Mouse (Mus musculus): ENCODE measurements around the gene Fnbp1. TPM values are rescaled to one million over a fixed set of nuclear protein-coding genes. Genes with fewer than 3 reads are reported as not detected.

Gene Fnbp1
- polyA plus RNA-seq, 1 experiment: 10.6 TPM

- Histone ChIP-seq H3K36me3 (ENCODE audit: control insufficient read depth, insufficient read depth) (peaks cover 16% of the 10 kb centered on the region), H3K4me3 (no peak overlapping the region), H3K27me3 (ENCODE audit: control insufficient read depth, insufficient read depth, insufficient read length) (no peaks in the 10 kb centered on the region), H3K4me2 (ENCODE audit: low read depth) (no peak overlapping the region), H3K79me2 (ENCODE audit: control insufficient read depth, insufficient read depth) (no peaks in the 10 kb centered on the region), H3ac (ENCODE audit: control insufficient read depth, insufficient read length) (no peak overlapping the region)
- TF ChIP-seq USF1 (IDR thresholded peaks at IDR 0.05; ENCODE audit: low read depth) (no peak), MYOG (IDR thresholded peaks at IDR 0.05; ENCODE audit: control insufficient read depth in 1 of 3, insufficient read depth in 1 of 3, insufficient read length in 2 of 3, low read depth in 2 of 3) (no peak), TCF3 (IDR thresholded peaks at IDR 0.05; ENCODE audit: insufficient read length, low read depth) (no peak), TCF12 (IDR thresholded peaks at IDR 0.05; ENCODE audit: insufficient read depth, poor library complexity, severe bottlenecking) (no peak), E2F4 (IDR thresholded peaks at IDR 0.05; ENCODE audit: insufficient read depth) (no peak), REST (IDR thresholded peaks at IDR 0.05; ENCODE audit: insufficient read depth, insufficient read length) (no peak), MYOD1 (IDR thresholded peaks at IDR 0.05; ENCODE audit: control insufficient read depth in 1 of 3, insufficient read length in 2 of 3, low read depth in 2 of 3) (no peak), SRF (IDR thresholded peaks at IDR 0.05; ENCODE audit: control insufficient read depth, insufficient read length, low read depth) (no peak), POLR2A (IDR thresholded peaks at IDR 0.05; ENCODE audit: insufficient read length, low read depth) (no peak), CEBPB (IDR thresholded peaks at IDR 0.05; ENCODE audit: insufficient read depth, poor library complexity, severe bottlenecking) (no peak), POLR2AphosphoS2 (IDR thresholded peaks at IDR 0.05; ENCODE audit: insufficient read length, low read depth) (no peak), MAX (IDR thresholded peaks at IDR 0.05; ENCODE audit: low read depth) (no peak)
Measured at GRCm38 (mm10) chr2:31058443-31058842, 83.4 kb downstream of the Fnbp1 start.

- Histone ChIP-seq H3K36me3 (ENCODE audit: control insufficient read depth, insufficient read depth) (peaks cover 21% of the 10 kb centered on the region), H3K27me3 (ENCODE audit: control insufficient read depth, insufficient read depth, insufficient read length) (no peaks in the 10 kb centered on the region), H3K79me2 (ENCODE audit: control insufficient read depth, insufficient read depth) (no peaks in the 10 kb centered on the region), H3K4me3 (no peak overlapping the region), H3K4me2 (ENCODE audit: low read depth) (no peak overlapping the region), H3ac (ENCODE audit: control insufficient read depth, insufficient read length) (no peak overlapping the region)
- no peak for TF ChIP-seq TCF3 (IDR thresholded peaks at IDR 0.05; ENCODE audit: insufficient read length, low read depth)
- TF ChIP-seq SRF (IDR thresholded peaks at IDR 0.05; ENCODE audit: control insufficient read depth, insufficient read length, low read depth): no peak
- TF ChIP-seq POLR2A (IDR thresholded peaks at IDR 0.05; ENCODE audit: insufficient read length, low read depth): no peak
- TF ChIP-seq MYOG (IDR thresholded peaks at IDR 0.05; ENCODE audit: control insufficient read depth in 1 of 3, insufficient read depth in 1 of 3, insufficient read length in 2 of 3, low read depth in 2 of 3): no peak
- no peak for TF ChIP-seq MAX (IDR thresholded peaks at IDR 0.05; ENCODE audit: low read depth)
- TF ChIP-seq E2F4 (IDR thresholded peaks at IDR 0.05; ENCODE audit: insufficient read depth): no peak
- no peak for TF ChIP-seq POLR2AphosphoS2 (IDR thresholded peaks at IDR 0.05; ENCODE audit: insufficient read length, low read depth)
Measured at GRCm38 (mm10) chr2:31057549-31058177, 84.1 kb downstream of the Fnbp1 start.

- Histone ChIP-seq H3K79me2 (ENCODE audit: control insufficient read depth, insufficient read depth) (no peaks in the 10 kb centered on the region), H3ac (ENCODE audit: control insufficient read depth, insufficient read length) (no peak overlapping the region), H3K27me3 (ENCODE audit: control insufficient read depth, insufficient read depth, insufficient read length) (no peaks in the 10 kb centered on the region), H3K4me2 (ENCODE audit: low read depth) (no peak overlapping the region), H3K4me3 (no peak overlapping the region), H3K36me3 (ENCODE audit: control insufficient read depth, insufficient read depth) (peaks cover 21% of the 10 kb centered on the region)
- TF ChIP-seq MYOG (IDR thresholded peaks at IDR 0.05; ENCODE audit: control insufficient read depth in 1 of 3, insufficient read depth in 1 of 3, insufficient read length in 2 of 3, low read depth in 2 of 3) (no peak), E2F4 (IDR thresholded peaks at IDR 0.05; ENCODE audit: insufficient read depth) (no peak), TCF12 (IDR thresholded peaks at IDR 0.05; ENCODE audit: insufficient read depth, poor library complexity, severe bottlenecking) (no peak)
Measured at GRCm38 (mm10) chr2:31056070-31056469, 85.7 kb downstream of the Fnbp1 start.

GRCm38 (mm10) chr2:31053851-31054340, 87.9 kb downstream of the Fnbp1 start:
- Histone ChIP-seq H3ac (ENCODE audit: control insufficient read depth, insufficient read length) (no peak overlapping the region), H3K79me2 (ENCODE audit: control insufficient read depth, insufficient read depth) (no peaks in the 10 kb centered on the region), H3K36me3 (ENCODE audit: control insufficient read depth, insufficient read depth) (peaks cover 21% of the 10 kb centered on the region), H3K4me3 (no peak overlapping the region), H3K27me3 (ENCODE audit: control insufficient read depth, insufficient read depth, insufficient read length) (no peaks in the 10 kb centered on the region), H3K4me2 (ENCODE audit: low read depth) (no peak overlapping the region)
- no peak for TF ChIP-seq TCF3 (IDR thresholded peaks at IDR 0.05; ENCODE audit: insufficient read length, low read depth)
- TF ChIP-seq MYOG (IDR thresholded peaks at IDR 0.05; ENCODE audit: control insufficient read depth in 1 of 3, insufficient read depth in 1 of 3, insufficient read length in 2 of 3, low read depth in 2 of 3): no peak
- TF ChIP-seq E2F4 (IDR thresholded peaks at IDR 0.05; ENCODE audit: insufficient read depth): no peak
- no peak for TF ChIP-seq POLR2AphosphoS2 (IDR thresholded peaks at IDR 0.05; ENCODE audit: insufficient read length, low read depth)
- no peak for TF ChIP-seq POLR2A (IDR thresholded peaks at IDR 0.05; ENCODE audit: insufficient read length, low read depth)
- TF ChIP-seq MAX (IDR thresholded peaks at IDR 0.05; ENCODE audit: low read depth): no peak
- no peak for TF ChIP-seq TCF12 (IDR thresholded peaks at IDR 0.05; ENCODE audit: insufficient read depth, poor library complexity, severe bottlenecking)
- TF ChIP-seq USF1 (IDR thresholded peaks at IDR 0.05; ENCODE audit: low read depth): no peak
- no peak for TF ChIP-seq REST (IDR thresholded peaks at IDR 0.05; ENCODE audit: insufficient read depth, insufficient read length)
- no peak for TF ChIP-seq MYOD1 (IDR thresholded peaks at IDR 0.05; ENCODE audit: control insufficient read depth in 1 of 3, insufficient read length in 2 of 3, low read depth in 2 of 3)
- no peak for TF ChIP-seq CEBPB (IDR thresholded peaks at IDR 0.05; ENCODE audit: insufficient read depth, poor library complexity, severe bottlenecking)
- TF ChIP-seq SRF (IDR thresholded peaks at IDR 0.05; ENCODE audit: control insufficient read depth, insufficient read length, low read depth): no peak

- Histone ChIP-seq H3K4me3 (no peak overlapping the region), H3K27me3 (ENCODE audit: control insufficient read depth, insufficient read depth, insufficient read length) (no peaks in the 10 kb centered on the region), H3K79me2 (ENCODE audit: control insufficient read depth, insufficient read depth) (no peaks in the 10 kb centered on the region), H3K4me2 (ENCODE audit: low read depth) (no peak overlapping the region), H3K36me3 (ENCODE audit: control insufficient read depth, insufficient read depth) (peaks cover 21% of the 10 kb centered on the region), H3ac (ENCODE audit: control insufficient read depth, insufficient read length) (no peak overlapping the region)
- no peak for TF ChIP-seq CEBPB (IDR thresholded peaks at IDR 0.05; ENCODE audit: insufficient read depth, poor library complexity, severe bottlenecking)
- no peak for TF ChIP-seq USF1 (IDR thresholded peaks at IDR 0.05; ENCODE audit: low read depth)
- no peak for TF ChIP-seq POLR2A (IDR thresholded peaks at IDR 0.05; ENCODE audit: insufficient read length, low read depth)
- TF ChIP-seq E2F4 (IDR thresholded peaks at IDR 0.05; ENCODE audit: insufficient read depth): no peak
- TF ChIP-seq MYOD1 (IDR thresholded peaks at IDR 0.05; ENCODE audit: control insufficient read depth in 1 of 3, insufficient read length in 2 of 3, low read depth in 2 of 3): no peak
- no peak for TF ChIP-seq MAX (IDR thresholded peaks at IDR 0.05; ENCODE audit: low read depth)
- no peak for TF ChIP-seq TCF3 (IDR thresholded peaks at IDR 0.05; ENCODE audit: insufficient read length, low read depth)
- no peak for TF ChIP-seq REST (IDR thresholded peaks at IDR 0.05; ENCODE audit: insufficient read depth, insufficient read length)
- TF ChIP-seq TCF12 (IDR thresholded peaks at IDR 0.05; ENCODE audit: insufficient read depth, poor library complexity, severe bottlenecking): no peak
- TF ChIP-seq POLR2AphosphoS2 (IDR thresholded peaks at IDR 0.05; ENCODE audit: insufficient read length, low read depth): no peak
- TF ChIP-seq SRF (IDR thresholded peaks at IDR 0.05; ENCODE audit: control insufficient read depth, insufficient read length, low read depth): no peak
- no peak for TF ChIP-seq MYOG (IDR thresholded peaks at IDR 0.05; ENCODE audit: control insufficient read depth in 1 of 3, insufficient read depth in 1 of 3, insufficient read length in 2 of 3, low read depth in 2 of 3)
Measured at GRCm38 (mm10) chr2:31053426-31053825, 88.4 kb downstream of the Fnbp1 start.
